Mouse (Mus musculus) c-Kit-positive CD71-negative TER-119-negative erythroid progenitor cells, embryonic 14.5 days (primary cell): ENCODE measurements around the gene Trim47.
"Not testable (repeated sequence)": the region's sequence is repeated elsewhere in the genome, so short reads cannot be mapped to it uniquely, and the experiment has no call there.

Experiments used
- DNase-seq: peaks from one replicate; pipeline ENCODE4 v3.0.0-alpha.2; 2013; ENCODE audit warnings: low read depth

Gene Trim47

GRCm38 (mm10) chr11:116107777-116108285 lies 19.2 kb downstream of the Trim47 start:
- DNase-seq, result no peak

DNA sequence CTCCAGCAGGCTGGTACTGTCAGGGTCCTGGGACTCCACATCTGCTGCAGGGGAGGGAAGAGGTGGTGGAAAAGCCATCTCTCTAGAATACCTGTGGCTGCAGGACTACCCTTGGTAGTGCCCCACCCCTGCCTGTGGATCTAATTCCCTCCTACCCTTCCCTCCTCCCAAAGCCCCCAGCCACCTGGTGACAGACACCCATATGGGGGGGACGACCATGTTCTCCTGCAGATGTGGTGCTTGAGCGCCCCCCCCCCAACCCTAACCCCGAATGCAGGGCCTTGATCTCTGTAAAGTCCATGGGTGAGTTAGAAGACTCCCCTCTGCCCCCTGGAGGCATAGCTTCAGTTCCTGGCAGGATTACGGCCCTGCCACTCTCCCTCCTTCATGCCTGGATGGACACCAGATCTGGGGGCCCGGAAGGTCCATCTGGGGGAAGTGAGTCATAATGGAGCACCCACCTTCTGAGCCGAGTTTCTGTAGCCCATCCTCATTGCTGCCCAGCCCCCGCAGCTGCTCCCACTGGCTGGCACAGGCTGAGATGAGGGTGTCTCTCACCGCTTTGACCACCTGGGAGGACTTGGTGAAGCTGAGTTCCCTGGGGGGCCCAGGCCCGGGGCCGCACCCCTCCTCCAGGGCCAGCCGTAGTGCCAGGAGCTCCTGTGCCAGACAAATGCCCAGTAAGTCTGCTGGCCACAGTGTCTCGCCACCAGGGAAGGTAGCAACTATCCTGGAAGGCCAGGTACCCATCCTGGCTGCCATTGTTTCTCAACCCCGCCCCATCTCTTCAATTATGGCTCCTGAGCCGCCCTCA lies 19.8 kb downstream of the Trim47 start:
- no peak for DNase-seq

DNA sequence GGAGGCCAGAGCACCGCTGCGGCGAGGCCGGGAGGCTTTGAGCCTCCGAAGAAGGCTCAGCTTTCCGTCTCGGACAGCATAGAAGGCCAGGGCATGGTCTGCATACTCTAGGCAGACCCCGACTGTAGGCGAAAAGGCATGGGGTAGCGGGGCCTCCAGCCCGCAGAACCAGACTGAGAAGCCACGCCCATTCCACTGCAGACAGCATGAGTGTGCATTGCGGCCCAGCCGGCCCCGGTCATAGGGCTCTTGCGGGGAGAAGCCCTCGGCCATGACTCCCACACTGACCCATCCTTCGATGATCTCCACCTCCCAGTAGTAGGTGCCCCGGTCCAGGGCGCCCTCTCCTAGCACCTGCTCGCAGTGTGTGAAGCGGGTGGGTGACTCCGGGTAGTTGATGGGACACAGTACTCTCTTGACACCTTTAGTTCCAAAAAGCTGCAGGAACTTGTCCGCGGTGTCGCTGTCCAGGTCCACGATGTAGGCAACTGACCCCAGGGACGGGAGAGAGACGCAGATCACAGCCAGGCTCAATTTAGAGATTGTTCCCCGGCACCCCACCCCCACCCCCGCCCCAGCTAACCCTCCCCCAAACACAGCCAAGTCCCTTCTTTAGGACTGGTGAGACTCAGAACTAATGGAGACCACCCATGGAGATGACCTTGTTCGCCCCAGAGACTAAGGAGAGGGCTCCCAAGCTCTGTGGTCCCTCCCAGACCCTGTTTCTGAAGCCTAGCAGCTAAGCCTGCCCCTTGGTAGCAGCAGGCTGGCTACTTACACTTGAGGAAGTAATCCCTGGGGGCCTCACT lies 20.7 kb downstream of the Trim47 start:
- DNase-seq, result no peak

DNA sequence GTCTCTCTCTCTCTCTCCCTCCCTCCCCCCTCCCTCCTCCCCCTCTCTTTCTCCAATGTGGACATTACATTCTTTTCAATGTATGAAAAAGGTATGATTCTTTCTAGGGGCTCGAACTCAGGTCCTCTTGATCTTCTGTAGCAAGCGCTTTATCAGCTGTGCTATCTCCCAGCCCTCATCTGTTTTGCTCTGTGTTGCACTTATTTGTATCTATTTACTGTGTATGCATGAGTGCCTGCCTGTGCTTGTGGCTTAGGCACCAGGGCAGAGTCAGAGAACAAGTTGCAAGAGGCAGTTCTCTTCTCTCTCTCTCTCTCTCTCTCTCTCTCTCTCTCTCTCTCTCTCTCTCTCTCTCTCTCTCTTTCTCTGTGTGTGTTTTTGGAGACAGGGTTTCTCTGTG lies 21.9 kb downstream of the Trim47 start:
- DNase-seq, result no peak

DNA sequence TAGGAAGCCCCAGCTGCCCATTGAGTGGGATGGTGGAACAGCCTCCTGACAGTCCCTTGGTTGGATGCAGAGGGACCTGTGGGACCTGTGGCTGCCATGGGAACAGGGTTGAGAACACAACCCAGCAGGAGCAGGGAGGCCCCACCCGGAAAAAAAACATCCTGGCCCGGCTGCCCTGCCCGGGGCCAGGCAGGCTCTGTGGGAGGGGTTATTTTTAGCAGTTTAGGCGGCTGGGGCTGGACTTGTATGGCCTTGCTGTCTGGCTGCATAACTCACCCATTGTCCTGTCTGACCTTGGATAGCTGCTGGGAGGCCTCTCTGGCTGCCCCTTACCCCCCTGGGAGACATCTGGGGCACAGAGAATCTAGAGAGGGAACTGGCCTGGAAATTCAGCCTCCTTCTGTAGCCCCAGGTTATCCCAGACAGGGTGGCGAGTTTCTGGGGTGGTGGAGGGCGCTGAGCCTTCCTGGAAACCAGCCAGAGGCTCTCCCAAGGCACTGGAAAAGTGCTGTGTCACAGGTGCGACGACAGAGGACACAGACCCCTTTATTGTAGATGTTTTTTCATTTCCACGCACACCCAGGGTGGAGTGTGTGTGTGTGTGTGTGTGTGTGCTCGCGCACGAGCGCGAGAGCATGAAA lies 22.9 kb downstream of the Trim47 start:
- no peak for DNase-seq

GRCm38 (mm10) chr11:116103572-116103971 lies 23.4 kb downstream of the Trim47 start:
- no peak for DNase-seq

DNA sequence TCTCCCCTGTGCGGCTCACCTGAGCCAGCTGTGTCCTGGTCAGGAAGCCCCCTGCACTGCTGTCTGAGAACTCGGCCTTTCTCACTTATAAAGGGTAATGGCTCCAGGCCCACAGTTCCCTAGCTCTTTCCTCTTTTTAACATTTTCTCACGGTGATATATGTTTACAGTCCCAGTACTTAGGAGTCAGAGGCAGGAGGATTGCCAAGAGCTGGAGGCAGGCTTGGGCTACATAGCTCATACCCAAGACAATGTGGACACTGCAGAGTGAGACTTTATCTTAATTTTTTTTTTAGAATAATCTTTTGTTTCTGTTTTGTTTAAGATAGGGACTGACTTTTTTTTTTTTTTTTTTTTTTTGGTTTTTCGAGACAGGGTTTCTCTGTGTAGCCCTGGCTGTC lies 24.5 kb downstream of the Trim47 start:
- DNase-seq, result no peak

DNA sequence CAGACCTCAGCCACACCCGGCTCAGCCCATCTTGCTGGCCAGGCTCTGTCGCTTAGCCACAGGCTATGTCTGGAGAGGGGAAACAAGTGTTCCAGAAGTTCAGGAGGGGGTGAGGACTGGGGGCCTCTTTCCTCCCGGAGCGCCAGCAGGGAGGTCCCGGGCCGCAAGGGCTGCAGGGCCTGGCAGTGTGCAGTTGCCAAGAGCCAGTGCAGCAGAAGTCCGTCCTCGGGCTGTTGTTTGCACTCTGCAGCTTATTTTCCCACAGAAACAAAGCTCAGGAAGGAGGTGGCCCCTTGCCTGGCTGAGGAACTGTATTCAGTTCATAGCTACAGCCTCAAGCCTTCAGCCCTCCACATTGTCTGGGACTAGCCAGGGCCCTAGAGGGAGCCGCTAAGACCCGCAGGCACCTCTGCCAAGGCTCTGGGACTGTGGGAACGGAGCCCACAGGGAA lies 25.1 kb downstream of the Trim47 start:
- no peak for DNase-seq

GRCm38 (mm10) chr11:116100839-116101238 lies 26.2 kb downstream of the Trim47 start:
- no peak for DNase-seq

DNA sequence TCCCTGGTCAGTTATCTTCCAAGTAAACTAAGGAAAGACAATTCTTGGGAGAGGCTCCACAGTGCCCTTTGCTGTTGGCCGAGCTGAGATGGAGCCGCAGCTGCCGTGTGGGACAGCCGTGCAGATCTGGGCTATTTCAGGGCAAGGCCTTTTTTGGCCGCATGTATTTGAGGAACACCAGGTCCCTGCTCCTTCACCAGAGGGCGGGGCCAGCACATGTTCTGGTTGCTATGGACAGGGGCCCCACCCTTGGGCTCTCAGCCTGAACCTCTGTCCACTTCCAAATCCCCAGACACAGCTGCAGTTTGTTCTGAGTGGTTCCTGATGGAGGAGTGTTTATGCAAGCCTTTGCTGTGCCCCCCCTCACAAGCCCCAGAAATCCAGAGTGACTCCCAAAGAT lies 26.6 kb downstream of the Trim47 start:
- no peak for DNase-seq

GRCm38 (mm10) chr11:116099462-116099861 lies 27.5 kb downstream of the Trim47 start:
- DNase-seq, result no peak

- no peak for DNase-seq
These were observed 28.1 kb downstream of the Trim47 start for GRCm38 (mm10) chr11:116098711-116099460.

DNA sequence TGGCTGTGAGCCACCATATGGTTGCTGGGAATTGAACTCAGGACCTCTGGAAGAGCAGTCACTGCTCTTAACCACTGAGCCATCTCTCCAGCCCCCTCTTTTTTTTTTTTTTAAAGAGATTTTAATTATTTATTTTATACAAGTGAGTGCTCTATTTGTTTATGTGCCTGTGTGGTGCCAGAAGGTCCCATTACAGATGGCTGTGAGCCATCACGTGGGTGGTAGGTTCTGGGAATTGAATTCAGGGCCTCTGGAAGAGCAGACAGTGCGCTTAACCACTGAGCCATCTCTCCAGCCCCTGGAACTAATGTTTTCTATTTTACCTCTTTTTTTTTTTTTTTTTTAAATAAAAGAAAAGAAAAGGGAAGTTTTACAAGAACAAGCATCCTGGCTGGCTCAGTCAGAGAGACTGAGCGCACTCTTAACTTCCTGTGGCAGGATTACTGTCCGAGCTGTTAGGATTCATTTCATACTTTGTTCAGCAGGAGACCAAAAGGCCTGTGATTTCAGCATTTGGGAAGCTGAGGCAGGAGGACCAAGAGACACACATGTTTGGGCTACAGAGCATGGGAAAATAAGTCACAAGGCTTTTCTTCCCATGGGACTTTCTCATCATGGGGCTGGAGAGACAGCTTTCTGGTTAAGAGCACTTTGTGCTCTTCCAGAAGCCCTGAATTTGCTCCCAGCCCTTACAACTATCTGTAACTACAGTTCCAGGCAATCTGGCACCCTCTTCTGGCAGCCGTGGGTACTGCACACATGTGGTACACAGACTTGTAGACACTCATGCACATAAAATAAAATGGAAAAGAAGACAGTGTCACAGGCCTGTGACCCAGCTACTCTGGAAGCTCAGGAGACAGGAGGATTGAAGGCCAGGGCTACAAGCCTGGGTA lies 30.5 kb downstream of the Trim47 start:
- no peak for DNase-seq

DNA sequence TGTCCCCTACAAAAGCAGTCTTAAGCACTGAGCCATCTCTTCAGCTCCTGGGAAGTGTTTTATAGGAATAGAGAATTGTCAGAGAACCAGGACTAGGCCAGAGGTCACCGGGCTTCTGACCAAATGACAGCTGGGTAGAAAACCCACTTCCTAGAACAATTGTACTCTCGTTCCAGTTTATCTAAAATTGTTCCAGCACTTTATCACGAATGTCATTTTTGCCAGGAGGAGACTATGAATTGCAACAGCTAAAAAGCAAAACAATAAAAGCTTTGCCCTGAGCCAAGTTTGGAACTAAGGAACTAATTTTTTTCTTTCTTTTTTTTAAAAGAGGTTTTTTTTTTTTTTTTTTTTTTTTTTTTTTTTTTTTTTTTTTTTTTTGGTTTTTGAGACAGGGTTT lies 31.4 kb downstream of the Trim47 start:
- DNase-seq, result no peak

DNA sequence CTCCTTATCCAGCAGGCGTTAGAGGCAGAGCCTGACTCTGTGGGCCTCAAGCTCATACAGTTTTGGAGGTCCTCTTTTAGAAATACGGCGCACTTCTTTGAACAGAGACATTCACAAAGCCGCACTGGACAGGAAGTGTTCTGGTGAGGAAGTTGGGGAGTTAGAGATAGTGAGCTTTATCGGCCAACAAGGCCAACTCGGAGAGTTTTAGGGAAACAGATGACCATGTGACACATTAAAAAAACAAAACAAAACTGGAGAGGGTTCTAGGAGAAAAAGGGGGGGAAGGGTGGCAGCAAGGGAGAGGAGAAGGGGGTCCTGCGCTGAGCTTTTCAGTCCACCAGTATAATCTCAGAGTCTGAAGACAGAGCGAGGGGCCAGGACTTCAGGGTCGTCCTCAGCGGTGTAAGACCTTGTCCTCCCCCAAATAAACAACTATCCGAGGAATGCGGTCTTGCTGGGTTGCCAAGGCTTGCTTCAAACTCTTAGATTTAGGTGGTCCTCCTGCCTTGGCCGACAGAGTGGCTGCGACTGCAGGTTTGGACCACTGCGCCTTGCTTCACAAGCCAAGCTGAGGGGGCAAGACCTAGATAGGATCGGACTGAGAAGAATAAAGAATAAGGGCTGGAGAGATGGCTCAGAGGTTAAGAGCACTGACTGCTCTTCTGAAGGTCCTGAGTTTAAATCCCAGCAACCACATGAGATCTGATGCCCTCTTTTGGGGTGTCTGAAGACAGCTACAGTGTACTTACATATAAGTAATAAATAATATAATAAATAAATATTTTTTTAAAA lies 33.0 kb downstream of the Trim47 start:
- no peak for DNase-seq

DNA sequence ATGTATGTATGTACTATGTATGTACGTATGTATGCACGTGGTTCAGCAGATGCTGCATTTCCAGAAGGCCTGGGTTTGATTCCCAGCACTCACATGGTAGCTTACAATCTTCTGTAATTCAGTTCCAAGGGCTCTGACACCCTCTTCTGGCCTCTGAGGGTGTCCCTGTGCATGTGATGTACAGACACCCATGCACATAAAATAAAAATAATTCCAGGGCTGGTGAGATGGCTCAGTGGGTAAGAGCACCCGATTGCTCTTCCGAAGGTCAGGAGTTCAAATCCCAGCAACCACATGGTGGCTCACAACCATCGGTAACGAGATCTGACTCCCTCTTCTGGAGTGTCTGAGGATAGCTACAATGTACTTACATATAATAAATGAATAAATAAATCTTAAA lies 34.1 kb downstream of the Trim47 start:
- not testable (repeated sequence) for DNase-seq

GRCm38 (mm10) chr11:116091591-116091990 lies 35.4 kb downstream of the Trim47 start:
- DNase-seq, result no peak

- no peak for DNase-seq
These were observed 37.5 kb downstream of the Trim47 start for GRCm38 (mm10) chr11:116089545-116089944.

DNA sequence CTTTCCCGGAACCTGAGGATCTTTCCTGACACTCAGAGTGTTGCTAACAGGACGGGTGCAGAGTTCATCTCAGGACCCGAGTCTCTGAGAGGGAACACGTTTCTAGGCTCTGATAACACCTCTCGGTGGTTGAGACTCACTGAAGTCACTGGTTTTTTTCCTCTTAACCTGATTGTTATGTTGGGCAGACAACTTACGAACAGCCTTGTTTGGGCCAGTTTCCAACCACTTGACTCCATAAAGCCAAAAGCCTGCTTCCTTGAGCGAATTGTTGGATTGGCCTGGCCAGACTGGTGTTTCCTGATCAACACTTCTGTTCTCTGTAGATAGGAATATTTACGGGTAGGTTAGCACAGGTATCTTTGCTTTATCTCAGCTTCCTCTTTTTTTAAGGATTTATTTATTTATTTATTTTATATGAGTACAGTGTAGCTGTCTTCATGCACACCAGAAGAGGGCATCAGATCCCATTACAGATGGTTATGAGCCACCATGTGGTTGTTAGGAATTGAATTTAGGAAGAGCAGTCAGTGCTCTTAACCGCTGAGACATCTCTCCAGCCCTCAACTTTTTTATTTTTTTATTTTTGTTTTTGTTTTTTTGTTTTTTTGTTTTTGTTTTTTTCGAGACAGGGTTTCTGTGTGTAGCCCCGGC lies 38.1 kb downstream of the Trim47 start:
- DNase-seq, result no peak
